Mouse (Mus musculus) embryo, embryonic 10.5 days (tissue): ENCODE data around the gene Slc2a5.

ENCODE experiments used
- DNase-seq: peaks from one replicate; pipeline ENCODE4 v3.0.0-alpha.2; 2015; ENCODE audit warnings: low spot score

The Slc2a5 gene

GRCm38 (mm10) chr4:150144242-150144641 lies 25.2 kb downstream of the Slc2a5 start:
- no peak for DNase-seq

GRCm38 (mm10) chr4:150146286-150146685 lies 27.2 kb downstream of the Slc2a5 start:
- DNase-seq = no peak

GRCm38 (mm10) chr4:150151045-150151444 lies 32.0 kb downstream of the Slc2a5 start:
- DNase-seq = no peak

GRCm38 (mm10) chr4:150152483-150152882 lies 33.4 kb downstream of the Slc2a5 start:
- DNase-seq = no peak

- no peak for DNase-seq
These were observed 36.2 kb downstream of the Slc2a5 start for GRCm38 (mm10) chr4:150155301-150155700.

GRCm38 (mm10) chr4:150155731-150156130 lies 36.6 kb downstream of the Slc2a5 start:
- DNase-seq = no peak

GRCm38 (mm10) chr4:150157348-150157882 lies 38.3 kb downstream of the Slc2a5 start:
- DNase-seq = no peak

- DNase-seq = no peak
These were observed 40.4 kb downstream of the Slc2a5 start for GRCm38 (mm10) chr4:150159458-150159857.

GRCm38 (mm10) chr4:150162561-150163169 lies 43.6 kb downstream of the Slc2a5 start:
- DNase-seq = no peak

GRCm38 (mm10) chr4:150164875-150165274 lies 45.8 kb downstream of the Slc2a5 start:
- no peak for DNase-seq

- DNase-seq = no peak
These were observed 49.3 kb downstream of the Slc2a5 start for GRCm38 (mm10) chr4:150168406-150168805.

GRCm38 (mm10) chr4:150172107-150172506 lies 53.0 kb downstream of the Slc2a5 start:
- no peak for DNase-seq

- DNase-seq = peak; percentile 71
These were observed 54.2 kb downstream of the Slc2a5 start for GRCm38 (mm10) chr4:150173281-150173680.

- no peak for DNase-seq
These were observed 54.9 kb downstream of the Slc2a5 start for GRCm38 (mm10) chr4:150174027-150174426.

- DNase-seq = peak; percentile 84
These were observed 57.5 kb downstream of the Slc2a5 start for GRCm38 (mm10) chr4:150176535-150176934.

- peak; percentile 19 for DNase-seq
These were observed 58.0 kb downstream of the Slc2a5 start for GRCm38 (mm10) chr4:150177122-150177521.

- DNase-seq = peak; percentile 60
These were observed 59.0 kb downstream of the Slc2a5 start for GRCm38 (mm10) chr4:150178131-150178530.

GRCm38 (mm10) chr4:150181304-150181703 lies 62.2 kb downstream of the Slc2a5 start:
- DNase-seq = no peak

- no peak for DNase-seq
These were observed 69.2 kb downstream of the Slc2a5 start for GRCm38 (mm10) chr4:150188236-150188635.

- no peak for DNase-seq
These were observed 73.1 kb downstream of the Slc2a5 start for GRCm38 (mm10) chr4:150192199-150192598.
